In the genomic region with DNA sequence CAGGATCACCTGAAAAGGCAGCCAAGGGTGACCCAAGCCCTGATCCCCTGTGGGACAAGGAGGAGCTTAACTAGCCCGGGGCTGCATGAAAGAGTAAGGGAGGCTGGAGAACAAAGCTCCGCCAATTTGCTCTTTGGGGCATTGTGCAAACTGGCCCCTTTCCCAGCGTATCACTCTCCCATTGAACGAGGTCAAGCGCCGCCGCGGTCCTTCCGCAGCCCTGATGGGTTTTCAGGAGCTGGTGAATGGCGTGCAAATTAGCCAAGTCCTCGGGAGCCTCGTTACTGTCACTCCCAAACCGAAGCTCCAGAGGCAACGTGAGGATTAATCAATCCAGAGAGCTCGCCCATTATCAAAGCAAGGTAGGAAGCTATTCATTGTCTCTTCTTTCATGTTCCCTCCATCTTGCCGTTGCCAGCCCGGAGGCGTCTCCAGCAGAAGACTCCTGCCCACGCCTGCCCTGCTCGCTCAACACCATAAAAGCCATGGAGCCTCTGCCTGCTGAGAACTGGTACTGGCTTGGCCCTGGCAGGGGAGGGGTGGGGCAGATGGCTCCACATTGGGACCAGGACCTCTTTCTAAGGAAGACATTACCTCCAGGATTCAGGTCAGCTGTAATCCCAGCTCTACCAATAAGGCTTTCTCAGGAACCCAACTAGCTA, we compare ENCODE assay signal across 10 mouse cellular contexts.
DNase-seq lines count a peak whose midpoint lies in the region; ATAC-seq lines count a peak whose summit lies in the region.
"Had no signal": no experiment of that assay in that cellular context is flagged by ENCODE, and none has a peak within 500 bp of the region (broad histone marks: within the 10 kb centered on the region; RNA-seq: fewer than 3 reads in every experiment).

No protein-coding gene starts in this region.

- ATAC-seq in kidney, embryonic 15.5 days (replicated peaks; ENCODE audit: low FRiP score): no peak
- ATAC-seq in stomach, embryonic 15.5 days (ENCODE audit: insufficient read depth, low FRiP score, low read depth): no peak
- no peak for ATAC-seq in inflammation-experienced regulatory T-cells, adult 6 months

- H3K27ac ChIP-seq in kidney, embryonic 15.5 days: peak overlapping the region; percentile 37; the same call in 1 of the 2 replicates
- no peak overlapping the region for H3K27ac ChIP-seq in stomach, embryonic 15.5 days
- H3K27ac ChIP-seq: limb, embryonic 12.5 days had no signal

- 12% methylated on average over 20 of the region's 20 CpGs for WGBS in kidney, embryonic 15.5 days
- WGBS in stomach, embryonic 15.5 days: 20% methylated on average over 20 of the region's 20 CpGs

- no peak for DNase-seq in kidney, adult 9 months
- DNase-seq in frontal cortex, postnatal 10 days (ENCODE audit: low spot score in 2 of 2): peak; percentile 33 to 39
- peak; percentile 27 to 46 for DNase-seq in left cerebral cortex, postnatal 36 days (ENCODE audit: low spot score in 2 of 2)
- no peak for DNase-seq in thymus, postnatal 36 days
- no peak for DNase-seq in yolk sac, embryonic 10.5 days (ENCODE audit: low spot score)

- no peak overlapping the region for H3K9ac ChIP-seq in kidney, embryonic 15.5 days
- no peak overlapping the region for H3K9ac ChIP-seq in stomach, embryonic 15.5 days
- H3K9ac ChIP-seq: limb, embryonic 12.5 days had no signal

- no peak overlapping the region for H3K4me3 ChIP-seq in kidney, embryonic 15.5 days (replicated peaks)
- no peak overlapping the region for H3K4me3 ChIP-seq in stomach, embryonic 15.5 days (replicated peaks)
- H3K4me3 ChIP-seq: limb, embryonic 12.5 days had no signal

- H3K4me2 ChIP-seq in kidney, embryonic 15.5 days: peak overlapping the region; percentile 15; the same call in 1 of the 2 replicates
- 0 out of 2 replicates have a peak overlapping the region, but pooled peaks have one; percentile 14 for H3K4me2 ChIP-seq in stomach, embryonic 15.5 days
- H3K4me2 ChIP-seq: limb, embryonic 12.5 days had no signal

- intact Hi-C loops in left cerebral cortex, postnatal 36 days (cut with DNase I): no loop called here

- peaks cover 91% of the 10 kb centered on the region for H3K27me3 ChIP-seq in kidney, embryonic 15.5 days
- H3K27me3 ChIP-seq in stomach, embryonic 15.5 days (replicated peaks): 0 out of 2 replicates have a peak, but pooled peaks cover 3% of the 10 kb centered on the region
- H3K27me3 ChIP-seq: CH12.LX had no signal

- no peaks in the 10 kb centered on the region for H3K36me3 ChIP-seq in kidney, embryonic 15.5 days
- H3K36me3 ChIP-seq in stomach, embryonic 15.5 days: no peaks in the 10 kb centered on the region
- H3K36me3 ChIP-seq: limb, embryonic 12.5 days had no signal

- no peaks in the 10 kb centered on the region for H3K9me3 ChIP-seq in kidney, embryonic 15.5 days (replicated peaks)
- no peaks in the 10 kb centered on the region for H3K9me3 ChIP-seq in stomach, embryonic 15.5 days
- H3K9me3 ChIP-seq: limb, embryonic 12.5 days had no signal

- H3K4me1 ChIP-seq in kidney, embryonic 15.5 days: peaks cover 59% of the 10 kb centered on the region
- peaks cover 46% of the 10 kb centered on the region for H3K4me1 ChIP-seq in stomach, embryonic 15.5 days

Comparison
In these comparisons a context has a peak if more than half of its experiments do, and no peak if none do; other contexts are left out.
1. DNase-seq: peak in frontal cortex, postnatal 10 days (2 of 2) and left cerebral cortex, postnatal 36 days (2 of 2); none in kidney, adult 9 months (single experiment), thymus, postnatal 36 days (0 of 2) and yolk sac, embryonic 10.5 days (single experiment).